Comparison of ENCODE assay signal across 9 mouse cellular contexts in the genomic region with DNA sequence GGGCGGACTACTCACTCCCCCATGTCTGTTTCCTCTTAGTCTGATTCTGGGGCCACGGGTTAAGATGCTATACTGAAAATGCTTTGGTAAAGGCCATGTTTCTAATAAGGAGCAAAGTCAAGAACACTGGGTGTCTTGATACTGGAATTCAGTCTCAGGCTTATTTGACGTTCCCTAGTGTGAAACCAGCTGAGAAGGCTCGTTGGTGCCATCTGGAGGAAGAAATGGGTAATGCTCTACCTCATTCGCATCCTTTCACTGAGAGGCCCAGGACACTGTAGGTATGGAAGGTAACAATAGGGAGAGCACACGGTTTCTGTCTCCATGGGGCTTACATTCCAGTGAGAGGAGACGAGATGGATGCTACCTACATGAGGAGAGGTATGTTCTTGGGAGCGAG. TPM values are rescaled to one million over a fixed set of nuclear protein-coding genes. Genes with fewer than 3 reads are reported as not detected.
DNase-seq lines count a peak whose midpoint lies in the region; ATAC-seq and TF ChIP-seq lines count a peak whose summit lies in the region.
"Had no signal": no experiment of that assay in that cellular context is flagged by ENCODE, and none has a peak within 500 bp of the region (broad histone marks: within the 10 kb centered on the region; RNA-seq: fewer than 3 reads in every experiment).

No protein-coding gene starts in this region.

- no peak for TF ChIP-seq POLR2A in cerebellum, adult 2 months (IDR thresholded peaks at IDR 0.05; ENCODE audit: borderline replicate concordance, insufficient read depth, low read length)
- TF ChIP-seq POLR2A in limb, embryonic 14.5 days (IDR thresholded peaks at IDR 0.05; ENCODE audit: borderline replicate concordance, extremely low read depth, insufficient read depth, insufficient read length): no peak

- H3K4me1 ChIP-seq in cerebellum, adult 2 months (ENCODE audit: control insufficient read depth, insufficient read depth, low read length): peaks cover 13% of the 10 kb centered on the region
- no peaks in the 10 kb centered on the region for H3K4me1 ChIP-seq in forebrain, postnatal 0 days (ENCODE audit: insufficient read depth)
- no peaks in the 10 kb centered on the region for H3K4me1 ChIP-seq in limb, embryonic 14.5 days (ENCODE audit: control insufficient read depth, insufficient read depth, low read length)
- H3K4me1 ChIP-seq in neural tube, embryonic 15.5 days: peaks cover 10% of the 10 kb centered on the region

- no peak overlapping the region for H3K9ac ChIP-seq in forebrain, postnatal 0 days
- H3K9ac ChIP-seq in limb, embryonic 14.5 days (ENCODE audit: low read depth, low read length, severe bottlenecking): no peak overlapping the region
- no peak overlapping the region for H3K9ac ChIP-seq in neural tube, embryonic 15.5 days (replicated peaks)
- H3K9ac ChIP-seq: heart, embryonic 13.5 days had no signal

- no peaks in the 10 kb centered on the region for H3K27me3 ChIP-seq in cerebellum, adult 2 months (ENCODE audit: control insufficient read depth, insufficient read depth, low read length)
- no peaks in the 10 kb centered on the region for H3K27me3 ChIP-seq in forebrain, postnatal 0 days (ENCODE audit: insufficient read depth, low read length)
- H3K27me3 ChIP-seq in limb, embryonic 14.5 days (ENCODE audit: control insufficient read depth, insufficient read depth, low read length): no peaks in the 10 kb centered on the region
- H3K27me3 ChIP-seq in neural tube, embryonic 15.5 days (replicated peaks): no peaks in the 10 kb centered on the region; the same call in 1 of the 2 replicates
- H3K27me3 ChIP-seq: heart, embryonic 13.5 days had no signal

- 28% methylated on average over 8 of the region's 8 CpGs for WGBS in cerebellum, adult 2 months
- WGBS in forebrain, postnatal 0 days: 27% methylated on average over 8 of the region's 8 CpGs
- 30% methylated on average over 8 of the region's 8 CpGs for WGBS in limb, embryonic 14.5 days
- 31% methylated on average over 8 of the region's 8 CpGs for WGBS in neural tube, embryonic 15.5 days

- H3K9me3 ChIP-seq in forebrain, postnatal 0 days (ENCODE audit: low read length): no peaks in the 10 kb centered on the region
- H3K9me3 ChIP-seq in limb, embryonic 14.5 days (ENCODE audit: control insufficient read depth, low read length): no peaks in the 10 kb centered on the region
- no peaks in the 10 kb centered on the region for H3K9me3 ChIP-seq in neural tube, embryonic 15.5 days (replicated peaks)
- H3K9me3 ChIP-seq: heart, embryonic 13.5 days had no signal

- peaks cover 17% of the 10 kb centered on the region for H3K36me3 ChIP-seq in forebrain, postnatal 0 days (ENCODE audit: insufficient read depth)
- peaks cover 21% of the 10 kb centered on the region for H3K36me3 ChIP-seq in limb, embryonic 14.5 days (ENCODE audit: control insufficient read depth, insufficient read depth, low read length)
- peaks cover 28% of the 10 kb centered on the region for H3K36me3 ChIP-seq in neural tube, embryonic 15.5 days

- peak; percentile 76; the same call in 1 of the 2 replicates for ATAC-seq in forebrain, postnatal 0 days
- no peak for ATAC-seq in limb, embryonic 14.5 days (ENCODE audit: low FRiP score, low read depth)
- ATAC-seq in neural tube, embryonic 15.5 days (ENCODE audit: low FRiP score): peak; percentile 73; the same call in 1 of the 2 replicates

- no peak overlapping the region for H3K27ac ChIP-seq in cerebellum, adult 2 months (ENCODE audit: insufficient read depth, low read length)
- no peak overlapping the region for H3K27ac ChIP-seq in forebrain, postnatal 0 days (ENCODE audit: low read depth, low read length)
- H3K27ac ChIP-seq in limb, embryonic 14.5 days (replicated peaks; ENCODE audit: low read depth, low read length): no peak overlapping the region
- H3K27ac ChIP-seq in neural tube, embryonic 15.5 days (replicated peaks): no peak overlapping the region
- H3K27ac ChIP-seq: heart, embryonic 13.5 days had no signal

- peak; percentile 74 for DNase-seq in CD4-positive helper T cell, adult 2 months (ENCODE audit: low read depth, low spot score)
- peak; percentile 43 for DNase-seq in MEL-GATA-1-ER (ENCODE audit: extremely low read depth, low read depth)
- DNase-seq in cerebellum, adult 2 months: peak; percentile 74 to 83
- DNase-seq in forebrain, postnatal 0 days: peak; percentile 89
- peak; percentile 52 to 85 for DNase-seq in kidney, adult 8-10 months
- DNase-seq in limb, embryonic 14.5 days (ENCODE audit: low spot score): peak; percentile 77
- peak; percentile 78 for DNase-seq in thymus, postnatal 4 days

- H3K4me2 ChIP-seq in forebrain, postnatal 0 days (ENCODE audit: low read depth): no peak overlapping the region
- no peak overlapping the region for H3K4me2 ChIP-seq in limb, embryonic 14.5 days (replicated peaks; ENCODE audit: low read depth, low read length, severe bottlenecking)
- H3K4me2 ChIP-seq in neural tube, embryonic 15.5 days: no peak overlapping the region
- H3K4me2 ChIP-seq: heart, embryonic 13.5 days had no signal

- no peak overlapping the region for H3K4me3 ChIP-seq in cerebellum, adult 2 months (replicated peaks; ENCODE audit: insufficient read depth, low read depth, low read length)
- no peak overlapping the region for H3K4me3 ChIP-seq in forebrain, postnatal 0 days (ENCODE audit: low read depth, low read length)
- no peak overlapping the region for H3K4me3 ChIP-seq in limb, embryonic 14.5 days (replicated peaks; ENCODE audit: low read length)
- H3K4me3 ChIP-seq in neural tube, embryonic 15.5 days (replicated peaks): no peak overlapping the region
- H3K4me3 ChIP-seq: heart, embryonic 13.5 days had no signal

- peak; percentile 84 for TF ChIP-seq CTCF in cerebellum, adult 2 months (IDR thresholded peaks at IDR 0.05; ENCODE audit: borderline replicate concordance, insufficient read depth, low read depth, low read length)
- TF ChIP-seq CTCF in forebrain, postnatal 0 days (IDR thresholded peaks at IDR 0.05; ENCODE audit: low read depth): peak; percentile 94

RNA-seq across cellular contexts. Expression of a gene that starts 19.3 kb away (rescaled TPM):
- polyA plus RNA-seq in cerebellum, adult 2 months (2012; rRNA removed): 0.16 TPM in 2 replicates
- total RNA-seq in forebrain, postnatal 0 days (2014; rRNA removed): not detected in 2 replicates
- not detected in 2 replicates for polyA plus RNA-seq in forebrain, postnatal 0 days (2015; fragmentation: Nextera tagmentation; extraction: Ambion mirVana)
- polyA plus RNA-seq in limb, embryonic 14.5 days (2012; rRNA removed): 8.8 and 9.9 TPM in 2 replicates
- 11.1 and 13.3 TPM in 2 replicates for polyA plus RNA-seq in limb, embryonic 14.5 days (2014; fragmentation: Nextera tagmentation; extraction: Ambion mirVana)
- polyA plus RNA-seq in neural tube, embryonic 15.5 days (2015; fragmentation: Nextera tagmentation; extraction: Ambion mirVana): 3.3 TPM in 1 of 2 replicates, not detected in the other

RNA-seq across cellular contexts. Expression of a gene that starts 28.0 kb away (rescaled TPM):
- polyA plus RNA-seq in cerebellum, adult 2 months (2012; rRNA removed): 137 and 154 TPM in 2 replicates
- total RNA-seq in forebrain, postnatal 0 days (2014; rRNA removed): 116 and 135 TPM in 2 replicates
- 31.1 and 32.6 TPM in 2 replicates for polyA plus RNA-seq in forebrain, postnatal 0 days (2015; fragmentation: Nextera tagmentation; extraction: Ambion mirVana)
- polyA plus RNA-seq in limb, embryonic 14.5 days (2012; rRNA removed): 28.1 and 29.1 TPM in 2 replicates
- 9.9 and 10.0 TPM in 2 replicates for polyA plus RNA-seq in limb, embryonic 14.5 days (2014; fragmentation: Nextera tagmentation; extraction: Ambion mirVana)
- 29.9 and 34.5 TPM in 2 replicates for polyA plus RNA-seq in neural tube, embryonic 15.5 days (2015; fragmentation: Nextera tagmentation; extraction: Ambion mirVana)

RNA-seq across cellular contexts. Expression of a gene that starts 35.8 kb away (rescaled TPM):
- 148 and 176 TPM in 2 replicates for polyA plus RNA-seq in cerebellum, adult 2 months (2012; rRNA removed)
- 129 and 214 TPM in 2 replicates for total RNA-seq in forebrain, postnatal 0 days (2014; rRNA removed)
- polyA plus RNA-seq in forebrain, postnatal 0 days (2015; fragmentation: Nextera tagmentation; extraction: Ambion mirVana): 110 and 128 TPM in 2 replicates
- polyA plus RNA-seq in limb, embryonic 14.5 days (2012; rRNA removed): 2.1 and 2.4 TPM in 2 replicates
- 0.39 and 0.94 TPM in 2 replicates for polyA plus RNA-seq in limb, embryonic 14.5 days (2014; fragmentation: Nextera tagmentation; extraction: Ambion mirVana)
- 129 and 143 TPM in 2 replicates for polyA plus RNA-seq in neural tube, embryonic 15.5 days (2015; fragmentation: Nextera tagmentation; extraction: Ambion mirVana)

RNA-seq across cellular contexts. Expression of a gene that starts 50.7 kb away (rescaled TPM):
- polyA plus RNA-seq in cerebellum, adult 2 months (2012; rRNA removed): 192 TPM in 2 replicates
- 10.3 and 11.6 TPM in 2 replicates for total RNA-seq in forebrain, postnatal 0 days (2014; rRNA removed)
- 5.8 and 8.3 TPM in 2 replicates for polyA plus RNA-seq in forebrain, postnatal 0 days (2015; fragmentation: Nextera tagmentation; extraction: Ambion mirVana)
- polyA plus RNA-seq in limb, embryonic 14.5 days (2012; rRNA removed): 32.8 and 32.9 TPM in 2 replicates
- polyA plus RNA-seq in limb, embryonic 14.5 days (2014; fragmentation: Nextera tagmentation; extraction: Ambion mirVana): 25.2 and 31.0 TPM in 2 replicates
- 27.0 and 34.9 TPM in 2 replicates for polyA plus RNA-seq in neural tube, embryonic 15.5 days (2015; fragmentation: Nextera tagmentation; extraction: Ambion mirVana)

Comparison
In these comparisons a context has a peak if more than half of its experiments do, and no peak if none do; other contexts are left out.
1. RNA of a gene that starts 35.8 kb away (polyA plus RNA-seq): 148 to 176 TPM in cerebellum, adult 2 months, 129 to 143 TPM in neural tube, embryonic 15.5 days and 110 to 128 TPM in forebrain, postnatal 0 days; 0.39 to 2.4 TPM in limb, embryonic 14.5 days; every median in the first group is over 10 times any median in the second.
2. Peak in every context shown above with its lines, with median percentiles within 50 percentile points of each other: DNase-seq.